Mouse (Mus musculus) urinary bladder, postnatal 0 days (tissue): ENCODE data around the gene Spsb4. TPM values are rescaled to one million over a fixed set of nuclear protein-coding genes. Genes with fewer than 3 reads are reported as not detected.

Source experiments
- polyA plus RNA-seq: library from polyadenylated mRNA; unstranded; fragments of >200 nt; fragmentation: Nextera tagmentation; extraction: Ambion mirVana; gene quantifications from 2 replicates; pipeline ENCODE4 v1.2.1, GENCODE M21; 2015

Spsb4 gene
- polyA plus RNA-seq: 2.5 and 2.7 TPM in 2 replicates

DNA sequence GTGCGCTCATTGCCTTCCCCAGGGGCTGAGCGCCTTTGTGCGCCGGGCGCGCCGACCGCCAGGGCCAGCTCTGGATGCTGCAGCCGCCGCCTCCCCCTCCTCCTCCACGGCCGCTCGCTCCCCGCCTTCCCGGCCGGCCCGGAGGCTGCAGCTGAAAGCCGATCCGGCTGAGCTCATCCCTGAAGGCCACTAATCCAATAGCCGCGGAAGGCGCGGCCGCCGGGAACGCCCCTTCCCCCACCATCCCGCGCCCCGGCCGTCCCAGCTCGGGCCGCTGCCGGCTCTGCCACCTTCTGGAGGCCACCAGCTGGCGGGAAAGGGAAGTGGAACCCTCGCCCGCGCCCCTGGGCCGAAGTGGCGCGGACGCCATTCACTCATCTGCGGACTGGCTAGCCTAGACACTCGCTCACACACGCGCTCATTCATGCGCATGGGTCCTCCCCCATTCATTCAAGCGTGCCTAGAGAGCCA is at the start of gene Spsb4:
Spsb4 (minus strand) TSS at position 167 of the 471 bp plus-strand sequence.

Other genes with a start within 250 kb of the Spsb4 start
- 11.4 and 11.7 TPM in 2 replicates for gene Pxylp1, start 126.2 kb downstream of the Spsb4 start, polyA plus RNA-seq
- 28.4 and 30.4 TPM in 2 replicates for gene Slc25a36, start 92.3 kb upstream of the Spsb4 start, polyA plus RNA-seq